Mouse (Mus musculus) G1E (cell line): ENCODE data around the gene Rdh13.

Source experiments
- CTCF ChIP-seq: IDR thresholded peaks from 2 replicates; pipeline ENCODE4 v1.5.1; 2012; ENCODE audit warnings: low read depth, low read length, inconsistent platforms, mixed read lengths
- TAL1 ChIP-seq: conservative IDR thresholded peaks from 2 replicates; pipeline ENCODE4 v1.6.1; 2012; ENCODE audit warnings: low read depth, low read length, inconsistent platforms, mixed read lengths

DNA sequence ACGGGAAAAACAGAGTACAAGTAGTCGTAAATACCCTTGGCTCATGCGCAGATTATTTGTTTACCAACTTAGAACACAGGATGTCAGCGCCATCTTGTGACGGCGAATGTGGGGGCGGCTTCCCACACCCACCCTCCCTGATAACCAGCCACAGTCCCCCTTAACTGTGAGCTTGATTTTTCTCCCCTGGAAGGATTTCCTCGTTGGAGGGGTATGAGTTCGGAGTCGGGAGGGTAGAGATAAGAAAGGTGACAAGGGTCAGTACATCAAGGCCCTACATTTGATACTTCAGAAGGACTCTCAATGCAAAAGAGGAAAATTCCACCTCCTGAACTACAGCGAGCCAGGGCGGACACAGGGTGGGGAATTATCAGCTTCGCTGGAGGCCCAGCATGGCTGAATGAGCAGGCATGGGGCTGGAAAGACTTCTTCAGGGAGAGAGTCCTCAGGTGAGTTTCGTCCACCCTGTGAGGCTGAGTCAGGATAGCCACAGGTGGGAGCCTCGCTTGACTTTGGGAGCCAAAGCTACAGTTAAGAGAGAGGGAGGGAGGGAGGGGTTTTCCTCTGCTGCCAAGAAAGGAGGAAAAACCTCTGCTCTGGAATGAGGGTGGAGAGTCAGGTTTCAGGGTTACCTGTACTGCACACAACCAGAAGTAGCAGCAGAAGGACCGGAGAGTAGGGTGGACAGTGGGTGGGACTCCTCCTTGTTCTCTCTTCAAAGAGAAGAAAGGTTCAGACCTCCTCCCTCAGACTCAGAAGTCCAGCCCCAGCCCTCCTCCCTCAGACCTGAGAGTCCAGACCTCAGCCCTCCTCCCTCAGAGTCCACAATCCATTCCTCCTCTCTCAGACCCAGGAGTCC, 15.4 kb upstream of the Rdh13 start, which contains the start of gene Eps8l1:
- TF ChIP-seq CTCF (no peak), TAL1 (no peak)
